Mouse (Mus musculus) forebrain, postnatal 0 days (tissue): ENCODE measurements around the gene Fuk. TPM values are rescaled to one million over a fixed set of nuclear protein-coding genes. Genes with fewer than 3 reads are reported as not detected.

ENCODE experiments used
- ATAC-seq: fragments of 200-750 bp; cut with Nextera tagmentation; 2 replicates; pipeline ENCODE4 v1.8.0; 2017; ENCODE audit warnings: mild to moderate bottlenecking, moderate library complexity
- DNase-seq: peaks from one replicate; pipeline ENCODE4 v3.0.0-alpha.2; 2015
- H3K27ac ChIP-seq: fragments of 300-500 bp; sonication (generic); 2 replicates; pipeline ENCODE4 v1.5.1; 2014; ENCODE audit warnings: low read depth, mild to moderate bottlenecking, antibody characterized with exemption, low read length, moderate library complexity, mixed read lengths
- H3K27me3 ChIP-seq: fragments of 300-500 bp; sonication (generic); 2 replicates; pipeline ENCODE4 v1.6.1; 2014; ENCODE audit warnings: mild to moderate bottlenecking, low read length, mixed read lengths; ENCODE audit not compliant: insufficient read depth
- H3K36me3 ChIP-seq: fragments of 300-500 bp; sonication (generic); 2 replicates; pipeline ENCODE4 v1.6.1; 2014; ENCODE audit warnings: mild to moderate bottlenecking, moderate library complexity; ENCODE audit not compliant: insufficient read depth
- H3K4me1 ChIP-seq: fragments of 300-500 bp; sonication (generic); 2 replicates; pipeline ENCODE4 v1.6.1; 2014; ENCODE audit warnings: antibody characterized with exemption; ENCODE audit not compliant: insufficient read depth
- H3K4me2 ChIP-seq: fragments of 300-500 bp; sonication (generic); 2 replicates; pipeline ENCODE4 v1.6.1; 2014; ENCODE audit warnings: low read depth, mild to moderate bottlenecking, moderate library complexity
- H3K4me3 ChIP-seq: fragments of 300-500 bp; sonication (generic); 2 replicates; pipeline ENCODE4 v1.5.1; 2014; ENCODE audit warnings: low read depth, low read length, mixed read lengths
- H3K9ac ChIP-seq: fragments of 300-500 bp; sonication (generic); 2 replicates; pipeline ENCODE4 v1.6.1; 2014; ENCODE audit warnings: mild to moderate bottlenecking
- H3K9me3 ChIP-seq: fragments of 300-500 bp; sonication (generic); 2 replicates; pipeline ENCODE4 v1.6.1; 2016; ENCODE audit warnings: low read length
- CTCF ChIP-seq: sonication (generic); IDR thresholded peaks from 2 replicates; pipeline ENCODE4 v1.5.1; 2016; ENCODE audit warnings: antibody characterized with exemption, control low read depth, low read depth
- WGBS: fragments of 180-500 bp; shearing (Covaris S2); extraction: QIAGEN DNeasy Blood & Tissue Kit; methylation state at CpG from one replicate; pipeline ENCODE4 v1.1.7; 2014; 5-methylcytosine and 5-hydroxymethylcytosine counted together
- polyA plus RNA-seq: library from polyadenylated mRNA; unstranded; fragments of >200 nt; fragmentation: Nextera tagmentation; extraction: Ambion mirVana; gene quantifications from 2 replicates; pipeline ENCODE4 v1.2.1, GENCODE M21; 2015
- total RNA-seq: library from RNA; depleted of rRNA; stranded (reverse); fragments of >200 nt; gene quantifications from 2 replicates; pipeline ENCODE4 v1.2.3, GENCODE M21; 2014

Gene Fuk
- total and polyA plus RNA-seq, 2 experiments from 2014 or later, result 4.5 to 12.4 TPM

DNA sequence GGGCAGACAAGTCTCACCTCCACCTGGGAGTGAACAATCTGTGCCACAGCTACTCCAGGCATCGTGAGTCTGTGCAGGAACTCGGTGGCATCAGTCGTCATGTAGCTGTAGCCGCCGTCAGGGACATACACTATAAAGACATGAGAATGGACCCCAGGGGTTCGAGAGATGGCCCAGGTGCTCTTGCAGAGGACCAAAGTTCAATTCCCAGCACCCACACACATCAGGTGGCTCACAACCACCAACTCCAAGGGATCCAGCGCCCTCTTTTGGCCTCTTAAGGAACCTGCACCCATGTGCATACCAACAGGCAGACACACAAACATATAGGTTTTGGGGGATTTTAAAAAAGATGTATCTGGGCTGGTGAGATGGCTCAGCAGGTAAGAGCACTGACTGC, 10.2 kb downstream of the Fuk start:
- no peaks in the 10 kb centered on the region for H3K9me3 ChIP-seq
- no peak overlapping the region for H3K27ac ChIP-seq
- no peak overlapping the region for H3K9ac ChIP-seq
- no peak for TF ChIP-seq CTCF
- H3K36me3 ChIP-seq, result no peaks in the 10 kb centered on the region
- H3K4me3 ChIP-seq, result no peak overlapping the region
- WGBS, result 86% methylated on average over 7 of the region's 7 CpGs
- H3K4me1 ChIP-seq, result no peaks in the 10 kb centered on the region
- no peak overlapping the region for H3K4me2 ChIP-seq
- DNase-seq (no peak), ATAC-seq (no peak)
- no peaks in the 10 kb centered on the region for H3K27me3 ChIP-seq

DNA sequence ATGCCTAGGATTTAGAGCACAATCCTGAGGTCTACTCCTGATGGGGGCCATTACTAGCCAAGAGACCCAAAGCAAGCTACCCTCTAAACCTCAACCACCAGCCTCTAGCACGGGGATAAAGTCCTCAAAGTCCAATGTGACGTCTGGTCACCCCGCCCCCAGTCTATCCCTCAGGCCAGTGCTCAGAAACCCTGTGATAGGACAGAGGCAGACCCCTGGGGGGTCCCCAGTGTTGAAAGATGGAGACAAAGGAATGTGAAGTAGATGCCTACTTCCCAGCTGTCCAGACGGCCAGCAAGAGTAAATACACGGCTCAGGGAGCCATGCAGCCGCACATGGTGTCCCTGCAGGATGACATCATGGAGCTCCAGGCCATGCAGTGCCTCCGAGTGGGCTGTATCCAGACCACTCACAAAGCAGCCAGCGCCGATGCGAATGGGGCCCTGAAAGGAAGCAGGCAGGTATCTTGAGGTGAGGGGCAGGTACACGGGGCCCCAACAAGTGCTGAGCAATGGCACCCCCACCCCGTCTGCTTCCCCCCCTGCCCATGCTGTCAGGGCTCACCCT, 12.3 kb downstream of the Fuk start:
- no peak for DNase-seq
- H3K4me3 ChIP-seq, result no peak overlapping the region
- TF ChIP-seq CTCF, result no peak
- no peaks in the 10 kb centered on the region for H3K4me1 ChIP-seq
- H3K27me3 ChIP-seq, result no peaks in the 10 kb centered on the region
- H3K36me3 ChIP-seq, result no peaks in the 10 kb centered on the region
- H3K4me2 ChIP-seq, result no peak overlapping the region
- H3K9me3 ChIP-seq, result no peaks in the 10 kb centered on the region
- H3K27ac ChIP-seq, result no peak overlapping the region
- no peak overlapping the region for H3K9ac ChIP-seq
- no peak for ATAC-seq
- 76% methylated on average over 12 of the region's 12 CpGs for WGBS

DNA sequence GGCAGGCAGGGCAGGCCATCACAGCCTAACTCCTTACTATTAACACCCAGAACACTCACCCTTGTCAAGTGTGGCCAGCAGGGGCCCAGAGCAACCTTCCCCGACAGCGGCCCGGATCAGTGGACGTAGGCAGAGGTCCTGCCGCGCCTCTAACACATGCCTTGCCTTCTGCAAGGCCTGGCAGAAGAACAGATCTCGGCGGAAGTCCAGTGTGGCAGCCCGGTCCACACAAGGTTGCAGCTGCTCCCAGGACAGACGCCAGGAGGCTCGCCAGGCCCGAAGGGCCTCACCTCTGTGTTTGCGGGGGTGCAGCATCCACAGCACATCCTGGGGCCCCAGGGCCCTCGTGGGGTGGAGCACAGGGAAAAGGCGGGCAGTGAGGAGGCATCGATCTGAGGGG, 13.4 kb downstream of the Fuk start:
- Histone ChIP-seq H3K4me3 (no peak overlapping the region), H3K36me3 (peaks cover 6% of the 10 kb centered on the region), H3K4me2 (no peak overlapping the region), H3K9ac (no peak overlapping the region), H3K9me3 (no peaks in the 10 kb centered on the region), H3K27me3 (no peaks in the 10 kb centered on the region), H3K4me1 (no peaks in the 10 kb centered on the region), H3K27ac (no peak overlapping the region)
- DNase-seq (no peak), ATAC-seq (no peak)
- TF ChIP-seq CTCF, result no peak
- WGBS, result 93% methylated on average over 16 of the region's 16 CpGs

DNA sequence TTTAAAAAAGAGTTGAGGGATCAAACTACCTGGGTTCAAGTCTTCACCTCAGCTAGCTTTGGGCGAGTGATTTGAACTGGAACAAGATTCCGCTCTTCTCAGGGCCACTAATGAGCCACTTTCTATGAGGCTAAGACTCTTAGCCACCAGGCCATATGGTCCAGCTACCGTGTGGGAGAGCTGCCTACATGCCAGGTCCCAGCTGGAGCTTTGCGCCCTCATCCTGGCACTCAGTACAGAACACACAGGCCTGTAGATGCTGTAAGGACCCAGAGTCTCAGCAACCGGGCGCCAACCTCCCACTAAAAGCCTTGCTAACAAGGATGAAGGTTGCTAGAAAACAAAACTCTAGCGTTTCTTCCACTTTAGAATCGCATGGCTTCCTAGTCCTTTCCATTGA, 13.8 kb downstream of the Fuk start:
- H3K27ac ChIP-seq, result no peak overlapping the region
- ATAC-seq, result no peak
- H3K9ac ChIP-seq, result no peak overlapping the region
- H3K27me3 ChIP-seq, result no peaks in the 10 kb centered on the region
- no peak for DNase-seq
- H3K9me3 ChIP-seq, result no peaks in the 10 kb centered on the region
- 82% methylated on average over 8 of the region's 8 CpGs for WGBS
- H3K4me2 ChIP-seq, result no peak overlapping the region
- no peak overlapping the region for H3K4me3 ChIP-seq
- no peaks in the 10 kb centered on the region for H3K4me1 ChIP-seq
- peaks cover 10% of the 10 kb centered on the region for H3K36me3 ChIP-seq
- no peak for TF ChIP-seq CTCF

DNA sequence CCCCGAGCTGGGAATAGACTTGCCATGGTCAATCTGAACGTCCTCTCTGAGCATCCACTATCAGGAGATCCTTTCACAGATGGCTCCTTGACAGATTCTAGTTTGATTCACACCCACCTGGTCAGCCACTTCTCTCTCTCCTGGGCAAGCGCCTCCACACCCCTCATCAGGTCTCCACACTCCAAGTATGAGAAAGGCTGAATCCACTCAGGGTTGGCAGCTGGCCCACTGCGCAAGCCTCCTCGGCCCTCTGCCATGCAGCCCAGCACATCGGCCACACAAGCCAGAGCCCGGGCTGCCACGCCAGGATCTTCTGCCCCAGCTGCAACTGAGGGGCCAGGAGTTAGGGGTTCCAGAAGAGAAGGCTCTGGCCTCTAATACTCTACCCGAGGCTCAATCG, 14.7 kb downstream of the Fuk start:
- 87% methylated on average over 10 of the region's 10 CpGs for WGBS
- H3K27ac ChIP-seq, result no peak overlapping the region
- no peak overlapping the region for H3K4me3 ChIP-seq
- DNase-seq (no peak), ATAC-seq (no peak)
- no peaks in the 10 kb centered on the region for H3K27me3 ChIP-seq
- peaks cover 19% of the 10 kb centered on the region for H3K36me3 ChIP-seq
- H3K9me3 ChIP-seq, result no peaks in the 10 kb centered on the region
- H3K4me2 ChIP-seq, result no peak overlapping the region
- no peaks in the 10 kb centered on the region for H3K4me1 ChIP-seq
- H3K9ac ChIP-seq, result no peak overlapping the region
- TF ChIP-seq CTCF, result no peak

DNA sequence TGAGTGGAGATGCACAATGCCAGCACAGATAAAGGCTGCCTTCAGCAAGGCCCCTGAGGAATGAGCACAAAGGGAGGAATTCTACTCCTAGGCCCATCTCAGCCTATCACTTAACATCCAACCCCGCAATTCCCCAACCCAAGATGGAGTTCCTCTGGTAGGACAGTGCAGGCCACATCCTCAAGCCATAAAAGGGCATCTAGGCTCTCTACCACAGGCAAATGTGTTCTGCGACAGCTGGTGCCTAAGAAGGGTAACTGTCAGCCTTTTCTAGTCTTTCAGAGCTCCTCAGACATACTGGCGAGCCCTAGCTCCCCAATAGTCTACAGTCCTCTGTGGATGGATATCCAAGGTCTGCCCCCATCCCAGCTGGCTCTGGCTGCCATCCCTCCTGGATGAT, 15.7 kb downstream of the Fuk start:
- no peak overlapping the region for H3K4me2 ChIP-seq
- H3K4me3 ChIP-seq, result no peak overlapping the region
- no peak overlapping the region for H3K27ac ChIP-seq
- H3K27me3 ChIP-seq, result no peaks in the 10 kb centered on the region
- ATAC-seq (no peak), DNase-seq (no peak)
- peaks cover 28% of the 10 kb centered on the region for H3K36me3 ChIP-seq
- H3K9ac ChIP-seq, result no peak overlapping the region
- no peaks in the 10 kb centered on the region for H3K4me1 ChIP-seq
- H3K9me3 ChIP-seq, result no peaks in the 10 kb centered on the region
- TF ChIP-seq CTCF, result no peak
- WGBS, result 85% methylated on average over 3 of the region's 3 CpGs

DNA sequence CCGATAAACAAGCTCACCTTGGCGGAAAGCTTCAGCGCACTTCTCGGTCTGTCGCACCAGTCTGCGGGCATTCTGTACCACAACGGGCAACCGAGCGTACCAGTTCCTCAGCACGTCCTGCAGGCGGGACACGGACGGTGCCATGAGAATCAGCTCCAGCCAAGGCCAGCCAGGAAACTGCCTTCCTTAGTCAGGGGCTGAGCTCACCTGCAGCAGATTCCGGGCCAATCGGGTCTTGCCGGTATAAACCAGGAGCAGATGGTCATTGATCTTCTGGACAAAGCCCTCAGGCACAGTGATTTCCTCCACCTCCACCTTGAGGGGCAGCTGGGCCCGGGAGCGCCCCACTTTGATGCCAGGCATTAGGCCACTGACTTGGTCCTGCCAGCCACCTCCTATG, 18.5 kb downstream of the Fuk start:
- Histone ChIP-seq H3K9ac (no peak overlapping the region), H3K27ac (no peak overlapping the region), H3K9me3 (no peaks in the 10 kb centered on the region), H3K4me1 (no peaks in the 10 kb centered on the region), H3K36me3 (peaks cover 53% of the 10 kb centered on the region), H3K4me3 (no peak overlapping the region), H3K4me2 (no peak overlapping the region), H3K27me3 (no peaks in the 10 kb centered on the region)
- DNase-seq (no peak), ATAC-seq (no peak)
- TF ChIP-seq CTCF, result no peak
- 94% methylated on average over 18 of the region's 18 CpGs for WGBS
